Mouse (Mus musculus) C2C12 (cell line): Measurements from ENCODE around the gene Atp6v0e2. TPM values are rescaled to one million over a fixed set of nuclear protein-coding genes. Genes with fewer than 3 reads are reported as not detected.

Experiments
- H3K27me3 ChIP-seq: one replicate; pipeline ENCODE4 v1.6.1; 2011; ENCODE audit not compliant: control insufficient read depth, insufficient read depth, insufficient read length
- H3K36me3 ChIP-seq: one replicate; pipeline ENCODE4 v1.6.1; 2011; ENCODE audit not compliant: control insufficient read depth, insufficient read depth
- H3K4me3 ChIP-seq: one replicate; pipeline ENCODE4 v1.5.1; 2011; ENCODE audit warnings: mild to moderate bottlenecking, control low read depth; ENCODE audit not compliant: poor library complexity, insufficient read depth, severe bottlenecking
- H3K79me2 ChIP-seq: one replicate; pipeline ENCODE4 v1.6.1; 2011; ENCODE audit not compliant: control insufficient read depth, insufficient read depth
- H3K79me3 ChIP-seq: one replicate; pipeline ENCODE4 v1.6.1; 2011; ENCODE audit warnings: low read depth, control low read depth
- H3ac ChIP-seq: one replicate; pipeline ENCODE3; 2011; ENCODE audit warnings: low read depth; ENCODE audit not compliant: control insufficient read depth, insufficient read length
- CEBPB ChIP-seq: IDR thresholded peaks from one replicate; pipeline ENCODE4 v1.6.1; 2011; ENCODE audit warnings: low read depth, mild to moderate bottlenecking, control low read depth, moderate library complexity
- CTCF ChIP-seq: IDR thresholded peaks from one replicate; pipeline ENCODE4 v1.5.1; 2011; ENCODE audit not compliant: control insufficient read depth, insufficient read depth, insufficient read length
- FOSL1 ChIP-seq: IDR thresholded peaks from one replicate; pipeline ENCODE4 v1.8.0; 2011; ENCODE audit warnings: mild to moderate bottlenecking, low read length; ENCODE audit not compliant: poor library complexity, insufficient read depth, severe bottlenecking
- MAX ChIP-seq: IDR thresholded peaks from one replicate; pipeline ENCODE4 v1.6.1; 2011; ENCODE audit warnings: mild to moderate bottlenecking, control low read depth
- MYOD1 ChIP-seq: IDR thresholded peaks from one replicate; pipeline ENCODE4 v1.6.1; 2011; ENCODE audit warnings: low read depth; ENCODE audit not compliant: control insufficient read depth, insufficient read length
- MYOG ChIP-seq: IDR thresholded peaks from one replicate; pipeline ENCODE4 v1.6.1; 2011; ENCODE audit not compliant: control insufficient read depth, insufficient read length; ENCODE audit errors: extremely low read depth
- USF1 ChIP-seq: IDR thresholded peaks from one replicate; pipeline ENCODE4 v1.6.1; 2011; ENCODE audit warnings: low read depth, mild to moderate bottlenecking, control low read depth, moderate library complexity
- long read RNA-seq, 2 experiments: library from polyadenylated mRNA; unstranded; transcript quantifications; one replicate each; pipeline ENCODE4 v2.0.0; 2019 to 2020
- polyA plus RNA-seq: library from polyadenylated mRNA; unstranded; fragments of >200 nt; fragmentation: generic; extraction: Trizol; gene quantifications from one replicate; pipeline ENCODE4 v1.2.1, GENCODE M21; 2012; ENCODE audit warnings: missing spikeins

Gene Atp6v0e2
- 3.3 TPM for polyA plus RNA-seq
- long read RNA-seq, experiment 1, transcript Atp6v0e2-201 (4 exons, 1,789 nt) = major isoform, 6 of 8 reads
- long read RNA-seq, experiment 1, partial matches to known transcripts = 0 of 8 reads
- long read RNA-seq, experiment 1, other reads (novel, unspliced or antisense) = 2 of 8 reads
- long read RNA-seq, experiment 2, transcript Atp6v0e2-201 (4 exons, 1,789 nt) = major isoform, 18 of 18 reads
- long read RNA-seq, experiment 2, partial matches to known transcripts = 0 of 18 reads
- long read RNA-seq, experiment 2, other reads (novel, unspliced or antisense) = 0 of 18 reads

DNA sequence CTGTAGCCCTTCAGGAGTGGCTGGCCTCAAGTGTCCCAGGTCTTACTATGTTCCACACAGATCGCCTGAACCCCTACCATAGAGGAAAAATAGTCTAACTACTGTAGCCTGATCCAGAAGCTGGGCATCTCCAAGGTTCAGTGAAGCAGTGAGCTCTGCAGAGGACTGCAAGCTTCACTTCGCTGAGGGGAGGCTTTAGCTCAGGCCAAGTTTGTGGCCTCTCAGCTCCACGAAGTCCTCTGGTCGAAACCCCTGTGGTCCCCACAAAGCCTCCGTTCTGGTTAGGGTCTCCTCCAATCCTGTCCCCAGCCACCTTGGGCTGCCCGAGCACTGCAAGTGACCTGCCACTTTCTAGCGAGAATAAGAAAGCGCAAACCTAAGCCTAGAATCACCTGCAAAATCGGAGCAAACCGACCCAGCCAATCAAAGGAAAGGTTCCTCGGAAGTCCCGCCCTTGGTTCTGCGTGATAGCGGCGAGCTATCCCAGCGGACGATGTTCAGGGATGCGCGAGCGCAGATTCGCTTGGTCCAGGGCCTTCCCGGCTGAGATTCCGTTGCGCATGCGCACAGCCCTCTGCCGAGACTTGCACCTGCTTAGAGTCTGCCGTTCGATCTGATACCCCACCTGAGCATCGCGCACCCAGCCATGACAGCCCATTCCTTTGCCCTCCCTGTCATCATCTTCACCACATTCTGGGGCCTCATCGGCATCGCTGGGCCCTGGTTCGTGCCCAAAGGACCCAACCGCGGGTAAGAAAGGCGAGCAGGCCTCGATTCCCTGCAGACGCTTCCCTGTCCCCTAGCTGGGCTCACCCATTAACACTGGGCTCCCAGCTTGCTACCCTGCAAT is at the start of gene Atp6v0e2:
Gene Atp6v0e2, plus strand, starts transcription at position 511 of the 850 bp plus-strand sequence.
- H3K4me3 ChIP-seq = no peak within 1 kb of the TSS
- peak within 1 kb of the TSS; percentile 83 for H3ac ChIP-seq
- H3K36me3 ChIP-seq = peaks cover 7% of the 10 kb centered on the region
- no peaks in the 10 kb centered on the region for H3K27me3 ChIP-seq
- TF ChIP-seq FOSL1 = no peak
- TF ChIP-seq CEBPB = no peak
- no peak for TF ChIP-seq USF1
- TF ChIP-seq MYOG = no peak
- no peak for TF ChIP-seq MYOD1
- no peak for TF ChIP-seq CTCF
- no peak for TF ChIP-seq MAX
- no peaks in the 10 kb centered on the region for H3K79me3 ChIP-seq
- H3K79me2 ChIP-seq = no peaks in the 10 kb centered on the region

DNA sequence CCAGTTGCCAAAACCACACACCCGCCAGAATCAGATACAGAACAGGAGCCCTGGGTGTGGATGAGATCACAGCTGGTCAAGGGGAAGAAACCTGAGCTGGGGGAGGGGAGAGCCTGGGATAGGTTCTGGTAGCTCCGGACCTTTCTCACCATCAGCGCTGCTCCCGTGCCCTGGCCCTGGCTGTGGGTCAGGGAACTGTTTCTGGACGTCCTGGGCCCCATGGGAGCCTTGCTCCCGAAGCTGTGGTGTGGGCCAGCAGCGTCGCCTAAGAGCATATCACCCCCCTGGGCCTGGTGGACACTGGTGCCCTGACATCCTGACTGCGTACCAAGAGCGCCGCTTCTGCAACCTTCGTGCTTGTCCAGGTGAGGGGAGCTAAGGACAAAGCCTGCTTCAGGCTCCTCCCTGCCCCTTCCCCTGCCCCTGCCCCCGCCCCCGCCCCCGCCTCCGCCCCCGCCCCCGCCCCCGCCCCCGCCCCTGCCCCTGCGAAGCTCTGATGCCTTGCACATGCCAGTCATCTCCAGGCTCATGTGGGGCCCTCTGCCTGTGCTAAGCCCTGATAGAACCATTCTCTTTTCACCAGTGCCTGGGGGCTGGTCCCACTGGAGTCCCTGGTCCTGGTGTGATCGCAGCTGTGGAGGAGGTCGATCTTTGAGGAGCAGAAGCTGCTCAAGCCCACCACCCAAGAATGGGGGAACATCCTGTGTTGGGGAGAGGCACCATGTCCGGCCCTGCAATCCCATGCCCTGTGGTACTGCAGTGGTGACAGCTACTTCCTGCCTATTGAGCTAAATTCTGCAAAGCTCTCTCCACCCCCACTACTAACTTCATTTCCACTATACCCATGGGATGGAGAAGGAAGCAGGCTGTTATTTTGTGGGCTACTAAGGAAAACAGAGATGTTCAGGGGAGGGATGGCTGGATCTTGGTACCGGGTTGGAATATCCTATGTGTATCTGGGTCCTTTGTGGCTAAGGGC is 49.4 kb upstream of the Atp6v0e2 start:
- Histone ChIP-seq H3K36me3 (no peaks in the 10 kb centered on the region), H3K4me3 (no peak overlapping the region), H3K79me2 (no peaks in the 10 kb centered on the region), H3ac (no peak overlapping the region), H3K27me3 (peaks cover 3% of the 10 kb centered on the region), H3K79me3 (no peaks in the 10 kb centered on the region)
- TF ChIP-seq MYOD1 = no peak
- TF ChIP-seq CEBPB = no peak
- TF ChIP-seq MAX = no peak
- no peak for TF ChIP-seq MYOG
- TF ChIP-seq CTCF = no peak
- TF ChIP-seq USF1 = no peak
- TF ChIP-seq FOSL1 = no peak

DNA sequence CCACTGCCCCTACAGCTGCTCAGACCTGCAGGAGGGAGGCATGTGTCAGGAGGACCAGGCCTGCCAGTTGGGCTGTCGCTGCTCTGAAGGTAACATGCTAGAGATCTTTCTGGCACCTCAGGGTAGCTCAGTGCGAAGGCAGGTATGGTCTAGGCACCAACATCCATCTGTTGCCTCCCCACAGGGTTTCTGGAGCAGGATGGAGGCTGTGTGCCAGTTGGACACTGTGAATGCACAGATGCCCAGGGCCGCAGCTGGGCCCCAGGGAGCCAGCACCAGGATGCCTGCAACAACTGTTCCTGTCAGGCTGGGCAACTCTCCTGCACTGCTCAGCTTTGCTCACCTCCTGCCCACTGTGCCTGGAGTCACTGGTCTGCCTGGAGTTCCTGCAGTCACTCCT is 47.7 kb upstream of the Atp6v0e2 start:
- TF ChIP-seq MYOD1 = no peak
- no peak for TF ChIP-seq MYOG
- no peak for TF ChIP-seq FOSL1
- TF ChIP-seq USF1 = no peak
- TF ChIP-seq MAX = no peak
- no peak for TF ChIP-seq CTCF
- TF ChIP-seq CEBPB = no peak
- no peak overlapping the region for H3K4me3 ChIP-seq
- H3K79me3 ChIP-seq = no peaks in the 10 kb centered on the region
- H3ac ChIP-seq = no peak overlapping the region
- H3K36me3 ChIP-seq = no peaks in the 10 kb centered on the region
- H3K79me2 ChIP-seq = no peaks in the 10 kb centered on the region
- peaks cover 3% of the 10 kb centered on the region for H3K27me3 ChIP-seq

DNA sequence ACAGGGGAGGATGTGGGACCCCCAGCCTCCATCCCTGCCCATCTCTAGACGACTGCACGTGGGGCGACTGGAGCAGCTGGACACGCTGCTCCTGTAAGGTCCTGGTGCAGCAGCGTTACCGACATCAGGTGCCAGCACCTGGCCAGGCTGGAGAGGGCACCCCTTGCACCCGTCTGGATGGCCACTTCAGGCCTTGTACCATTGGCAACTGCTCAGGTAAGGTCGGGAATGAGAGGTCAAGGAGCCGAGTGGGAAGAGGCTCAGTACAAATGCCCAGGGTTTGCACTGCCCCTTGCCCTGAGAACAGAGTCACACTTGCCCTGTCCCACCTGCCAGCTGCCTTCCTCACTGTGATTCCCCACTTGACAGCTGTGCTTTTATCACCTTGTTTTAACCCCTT is 46.1 kb upstream of the Atp6v0e2 start:
- Histone ChIP-seq H3K79me3 (no peaks in the 10 kb centered on the region), H3K36me3 (no peaks in the 10 kb centered on the region), H3ac (no peak overlapping the region), H3K4me3 (no peak overlapping the region), H3K27me3 (no peaks in the 10 kb centered on the region), H3K79me2 (no peaks in the 10 kb centered on the region)
- TF ChIP-seq MYOG (no peak), FOSL1 (no peak), CTCF (no peak), CEBPB (no peak), USF1 (no peak), MYOD1 (no peak), MAX (no peak)

DNA sequence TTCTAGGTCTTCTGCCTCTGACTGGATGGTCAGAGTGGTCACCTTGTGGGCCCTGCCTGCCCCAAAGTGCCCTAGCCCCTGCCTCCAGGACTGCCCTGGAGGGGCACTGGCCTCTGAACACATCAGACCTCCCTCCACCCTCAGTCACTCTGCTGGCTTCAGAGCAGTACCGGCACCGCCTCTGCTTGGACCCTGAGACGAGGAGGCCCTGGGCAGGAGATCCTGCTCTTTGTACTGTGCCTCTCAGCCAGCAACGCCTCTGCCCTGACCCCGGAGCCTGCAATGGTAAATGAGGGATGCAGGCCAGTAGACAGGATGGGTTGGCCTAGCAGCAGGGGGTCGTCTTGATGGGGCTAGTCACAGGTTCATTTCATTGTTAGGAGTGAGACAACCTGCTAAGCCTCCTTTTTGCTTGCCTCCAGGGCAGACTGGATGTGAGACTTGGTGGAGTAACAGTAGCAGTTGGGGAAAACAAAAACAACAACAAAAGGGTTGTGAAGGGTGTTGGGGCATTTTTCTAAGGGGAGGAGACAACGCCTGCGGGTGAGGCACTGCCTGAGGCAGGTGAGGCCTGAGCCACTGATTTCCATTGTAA is 44.2 kb upstream of the Atp6v0e2 start:
- H3K4me3 ChIP-seq = no peak overlapping the region
- H3K27me3 ChIP-seq = no peaks in the 10 kb centered on the region
- TF ChIP-seq USF1 = no peak
- no peak for TF ChIP-seq MAX
- no peaks in the 10 kb centered on the region for H3K79me2 ChIP-seq
- no peak overlapping the region for H3ac ChIP-seq
- no peaks in the 10 kb centered on the region for H3K79me3 ChIP-seq
- no peaks in the 10 kb centered on the region for H3K36me3 ChIP-seq
